Mouse (Mus musculus) heart, embryonic 15.5 days (tissue): Measurements from ENCODE around the gene Edar. TPM values are rescaled to one million over a fixed set of nuclear protein-coding genes. Genes with fewer than 3 reads are reported as not detected.

Experiments
- polyA plus RNA-seq: library from polyadenylated mRNA; unstranded; fragments of >200 nt; fragmentation: Nextera tagmentation; extraction: Ambion mirVana; gene quantifications from 2 replicates; pipeline ENCODE4 v1.2.1, GENCODE M21; 2015

Edar gene
- polyA plus RNA-seq, 1 experiment from 2014 or later: 0.09 TPM

Other genes starting within 250 kb of the Edar start
- gene Ranbp2, start 228.7 kb downstream of the Edar start, polyA plus RNA-seq: 14.9 and 15.5 TPM in 2 replicates
- 5.8 and 6.5 TPM in 2 replicates for gene Ccdc138, start 177.7 kb downstream of the Edar start, polyA plus RNA-seq
- gene Gm17542, start 42.6 kb upstream of the Edar start, polyA plus RNA-seq: not detected in 2 replicates
- 0.34 and 0.99 TPM in 2 replicates for gene Sh3rf3, start 137.7 kb upstream of the Edar start, polyA plus RNA-seq